Mouse (Mus musculus) spleen, postnatal 14 days (tissue): ENCODE measurements around the gene Gm20696.

Experiments
- DNase-seq, 2 experiments: peaks; one replicate each; pipeline ENCODE4 v3.0.0; 2021 to 2022; ENCODE audit warnings: low spot score in 2 of 2

The Gm20696 gene

DNA sequence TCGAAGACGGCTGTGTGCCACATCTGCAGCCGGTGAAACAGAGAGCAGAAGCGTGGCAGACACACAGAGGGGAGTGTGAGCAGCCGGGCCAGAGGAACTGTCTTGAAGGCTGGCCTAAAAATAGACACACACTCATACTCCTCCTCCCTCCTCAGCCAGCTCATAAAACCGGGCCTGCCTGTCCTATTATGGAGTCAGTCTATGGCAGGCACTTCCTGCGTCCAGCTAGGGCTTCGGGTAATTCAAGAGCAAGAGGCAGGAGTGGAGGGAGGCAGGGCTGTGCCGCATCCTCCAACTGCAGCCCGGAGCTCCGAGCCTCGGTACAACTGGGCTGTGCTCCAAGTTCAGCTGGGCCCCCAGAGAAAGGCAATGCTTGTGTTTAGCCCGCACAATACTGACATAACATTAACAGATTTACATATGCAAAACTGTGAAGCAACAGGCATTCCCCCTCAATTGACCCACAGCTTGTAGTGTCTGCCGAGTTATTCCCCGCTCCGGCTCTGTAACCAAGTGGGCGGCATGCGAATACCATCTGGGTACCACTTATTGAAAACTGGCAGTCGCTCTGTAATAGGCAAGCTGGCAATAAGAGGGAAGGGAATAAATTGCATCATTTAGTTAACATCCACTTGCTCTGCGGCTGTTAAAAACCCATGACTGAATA lies 181.2 kb downstream of the Gm20696 start:
- peak in 1 of 2 experiments; percentile 20 for DNase-seq

DNA sequence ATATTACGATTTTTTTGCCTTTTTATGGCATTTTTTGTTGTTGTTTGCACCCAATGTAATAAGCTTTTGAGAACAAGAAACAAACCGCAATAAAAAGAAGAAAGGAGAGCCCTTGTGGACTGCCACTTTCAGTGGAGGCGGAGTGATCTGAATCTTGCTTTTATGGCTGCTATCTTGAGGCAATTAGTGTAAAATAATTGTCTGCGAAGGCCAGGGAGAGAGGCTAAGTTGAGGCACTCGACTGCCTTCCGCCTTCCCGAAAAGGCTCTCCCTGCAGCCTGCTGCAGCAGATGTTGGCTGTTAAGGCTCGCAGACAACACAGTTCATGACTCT lies 181.7 kb downstream of the Gm20696 start:
- no peak for DNase-seq

DNA sequence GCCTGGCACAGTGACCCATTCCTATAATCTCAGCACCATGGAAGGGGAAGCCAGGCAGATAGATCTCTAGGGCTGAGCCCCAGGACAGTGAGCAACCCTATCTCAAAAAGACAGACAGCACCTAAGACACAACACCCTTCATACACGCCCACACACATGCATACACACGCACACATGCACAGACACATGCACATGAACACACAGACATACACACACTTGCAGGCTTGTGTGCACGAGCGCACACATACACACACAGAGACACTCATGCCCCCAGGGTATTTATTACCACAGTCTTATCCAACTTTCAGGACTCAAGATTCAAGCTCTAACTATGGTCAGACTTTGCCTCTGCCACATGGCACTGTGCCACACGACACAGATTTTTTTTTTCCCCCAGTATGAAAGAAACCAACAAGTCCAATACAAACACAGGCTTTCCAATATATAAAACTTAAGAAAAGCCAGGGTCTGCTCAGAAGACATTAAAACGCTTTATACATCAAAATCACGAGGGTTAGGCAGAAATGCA lies 182.3 kb downstream of the Gm20696 start:
- DNase-seq: no peak

DNA sequence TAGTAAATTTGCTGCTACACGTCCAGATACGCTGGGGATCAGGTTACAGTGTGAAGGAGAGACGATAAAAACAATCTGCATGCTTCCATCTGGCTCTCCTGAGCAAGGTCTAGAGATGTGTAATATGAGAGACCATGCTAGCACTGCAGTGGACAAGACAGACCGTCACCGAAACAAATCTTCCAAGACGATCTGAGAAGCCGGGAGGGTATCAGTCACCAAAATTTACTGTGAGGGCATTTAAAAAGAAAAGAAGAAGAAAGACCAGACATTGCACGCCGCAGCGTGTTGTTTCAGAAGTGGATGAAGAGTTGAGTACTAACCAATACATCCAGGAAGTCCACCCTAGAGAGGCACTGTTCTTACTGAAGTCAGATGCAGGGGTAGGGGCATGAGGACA lies 183.0 kb downstream of the Gm20696 start:
- no peak for DNase-seq

DNA sequence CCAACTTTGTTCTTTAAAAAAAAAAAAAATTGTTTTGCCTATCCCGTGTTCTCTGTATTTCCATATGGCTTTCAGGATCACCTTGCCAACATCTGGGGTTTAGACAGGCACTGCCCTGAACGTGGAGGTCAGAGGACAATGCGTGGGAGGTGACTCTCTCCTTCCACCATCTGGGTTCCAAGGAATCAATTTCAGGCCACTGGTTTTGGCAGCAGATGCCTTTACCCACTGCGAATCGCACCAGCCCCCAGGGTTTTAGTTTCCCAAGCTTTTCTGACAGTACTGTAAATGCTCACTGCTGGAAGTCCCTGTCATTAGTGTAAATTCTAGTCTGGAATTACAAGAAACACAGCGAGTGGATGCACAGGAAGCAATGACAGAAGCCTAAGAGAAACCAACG lies 185.0 kb downstream of the Gm20696 start:
- no peak for DNase-seq

DNA sequence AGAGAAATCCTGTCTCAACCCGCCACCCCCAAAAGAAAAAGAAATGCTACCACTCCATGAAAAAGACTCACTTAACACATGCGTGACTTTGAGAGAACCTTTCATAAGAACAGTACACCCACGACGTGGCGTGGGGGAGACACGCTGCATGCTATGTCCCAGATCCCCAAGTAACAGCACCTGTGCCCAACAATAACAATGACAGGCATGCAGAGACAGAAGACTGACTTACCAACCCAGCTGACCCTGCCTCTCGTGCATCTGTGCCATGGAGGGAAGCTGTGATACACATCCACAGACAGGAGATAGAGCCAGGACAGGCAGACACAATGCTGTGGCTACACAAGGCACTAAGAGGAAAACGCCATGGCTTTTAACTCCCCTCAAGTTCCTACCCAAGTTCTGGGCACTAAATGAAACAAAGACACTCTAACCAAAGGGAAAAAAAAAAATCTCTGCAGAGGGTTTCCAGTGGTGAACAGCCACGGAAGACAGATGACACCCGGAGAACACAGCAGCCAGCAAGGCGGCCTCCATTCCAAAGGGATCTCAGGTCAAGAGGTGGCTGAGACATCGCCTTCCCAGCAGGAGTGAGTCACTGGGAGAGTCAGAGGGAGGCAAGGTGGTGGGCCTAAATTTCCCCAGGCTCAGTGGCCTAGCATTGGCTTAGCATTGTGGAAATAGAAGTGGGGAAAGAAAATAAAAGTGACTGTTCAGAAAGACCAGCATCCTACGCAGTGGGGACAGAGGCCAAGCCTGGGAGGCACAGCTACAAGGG lies 187.5 kb downstream of the Gm20696 start:
- no peak for DNase-seq

DNA sequence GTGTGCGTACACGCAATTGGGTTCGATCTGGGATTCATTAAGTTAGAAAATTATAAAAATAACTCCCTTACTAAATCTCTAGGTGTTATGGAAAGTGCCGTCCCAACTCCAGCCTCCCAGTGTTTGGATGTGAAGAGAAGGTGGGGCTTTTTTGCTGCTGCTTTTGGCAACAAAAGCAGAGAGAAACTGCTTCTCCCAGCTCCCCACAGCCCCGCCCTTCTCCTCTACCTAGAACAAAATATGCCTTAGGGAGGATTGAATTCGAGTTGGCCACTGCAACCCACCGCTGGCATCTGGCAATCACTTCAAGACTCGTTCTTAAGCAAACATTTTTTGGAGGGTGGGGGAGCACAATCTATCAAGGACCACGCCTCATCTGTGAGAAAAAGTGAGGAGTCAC lies 191.6 kb downstream of the Gm20696 start:
- no peak for DNase-seq

DNA sequence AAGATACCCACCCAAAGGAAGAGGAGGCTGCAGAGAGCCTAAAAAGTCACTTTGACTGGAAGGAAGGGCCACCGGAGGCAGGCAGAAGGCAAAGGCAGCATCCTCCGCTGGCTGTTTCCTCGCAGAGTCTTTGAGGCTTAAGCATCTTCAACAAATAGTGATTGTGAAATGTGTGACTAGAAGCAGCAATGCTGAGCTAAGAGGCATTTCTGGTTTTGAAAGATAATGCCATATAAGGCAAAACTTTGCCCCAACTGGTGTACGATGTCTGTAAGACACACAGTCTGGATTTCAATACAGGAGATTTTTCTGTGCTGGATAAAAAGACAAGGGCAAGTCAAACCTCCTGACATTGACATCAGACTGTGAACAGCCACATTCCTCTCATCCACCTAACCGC lies 195.7 kb downstream of the Gm20696 start:
- no peak for DNase-seq

DNA sequence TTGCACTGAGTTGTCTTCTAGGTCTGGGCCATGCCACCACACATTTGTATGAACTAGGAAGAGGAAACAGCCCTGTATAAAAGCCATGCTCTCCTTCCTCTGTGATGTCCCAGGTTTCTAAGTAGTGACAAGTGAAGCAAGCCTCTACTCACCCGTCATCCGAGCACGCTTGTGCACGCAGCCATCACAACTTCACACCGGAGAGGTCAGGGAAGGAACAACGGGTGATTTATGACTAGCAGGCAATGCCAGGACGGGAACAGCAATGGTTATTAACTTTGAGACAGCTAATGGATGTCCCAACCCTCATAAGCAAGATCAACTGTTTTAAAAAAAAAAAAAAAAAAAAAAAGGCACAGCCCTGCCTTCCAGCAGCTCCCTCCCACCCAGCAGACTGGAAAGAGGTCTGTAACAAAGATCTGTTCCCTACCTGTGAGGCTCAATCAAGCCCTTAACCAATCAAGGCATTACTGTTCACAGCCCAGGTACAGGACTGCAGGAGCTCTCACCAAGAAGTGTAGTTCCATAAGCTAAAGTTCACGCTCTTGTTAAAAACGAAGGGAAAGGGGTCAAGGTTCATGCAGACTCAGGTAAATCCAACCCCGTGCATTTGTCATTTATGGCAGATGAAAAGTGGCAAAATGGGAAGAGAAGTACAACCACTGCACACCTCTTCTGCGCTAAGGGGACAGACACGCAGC lies 197.3 kb downstream of the Gm20696 start:
- no peak for DNase-seq

DNA sequence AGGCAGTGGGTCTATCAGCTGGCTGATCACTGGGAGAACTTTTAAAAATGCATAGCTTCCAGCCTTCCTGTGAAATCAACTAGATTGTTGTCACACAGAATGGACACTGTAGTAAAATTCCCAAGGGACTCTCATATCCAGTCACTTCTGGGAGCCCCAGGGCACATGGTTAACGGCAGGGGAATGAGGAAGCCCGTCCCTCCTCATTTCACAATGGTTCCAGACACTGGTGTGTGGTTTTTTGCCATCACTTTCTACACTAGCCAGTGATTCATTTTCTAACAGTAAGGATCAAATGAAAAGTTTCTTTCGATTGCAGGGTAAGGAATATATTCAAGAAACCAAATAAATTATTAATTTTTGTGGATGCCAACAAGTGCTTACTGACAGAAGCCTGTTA lies 198.8 kb downstream of the Gm20696 start:
- DNase-seq: no peak

DNA sequence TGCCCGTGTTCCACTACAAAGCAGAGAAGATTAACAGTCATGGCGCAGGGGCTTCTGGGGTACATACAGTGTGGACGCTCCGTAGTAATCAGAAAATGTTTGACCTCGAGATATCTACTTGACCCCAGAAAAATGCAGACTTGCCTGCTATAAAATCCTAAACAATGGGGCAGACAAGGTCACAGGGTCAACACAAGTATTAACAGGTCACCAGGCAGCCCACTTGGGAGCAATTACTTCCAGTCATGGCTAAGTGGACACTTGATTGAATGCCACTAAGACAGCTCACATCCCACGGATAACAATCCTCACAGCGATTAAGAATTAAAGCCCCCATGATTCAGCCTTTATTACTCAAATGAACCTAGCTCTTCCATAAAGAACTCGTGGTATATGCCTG lies 199.5 kb downstream of the Gm20696 start:
- no peak for DNase-seq

DNA sequence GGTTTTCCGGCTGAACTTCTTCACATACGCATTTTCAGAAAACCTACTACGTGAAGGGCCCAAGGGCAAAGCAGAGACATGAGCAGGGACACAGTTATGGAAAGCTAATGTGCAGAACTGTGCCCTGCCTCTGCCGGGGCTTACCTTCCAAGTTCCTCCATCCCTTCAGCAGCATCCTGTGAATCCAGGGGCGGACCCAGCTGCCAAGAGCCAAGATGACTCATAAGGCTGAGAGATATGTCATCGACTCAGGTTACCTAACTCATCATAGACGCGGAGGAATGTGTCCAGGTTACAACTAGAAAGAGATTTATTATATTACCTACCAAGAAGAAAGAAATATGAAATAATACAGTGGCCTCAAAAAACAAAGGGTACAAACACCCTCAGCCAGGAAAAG lies 200.2 kb downstream of the Gm20696 start:
- no peak for DNase-seq

DNA sequence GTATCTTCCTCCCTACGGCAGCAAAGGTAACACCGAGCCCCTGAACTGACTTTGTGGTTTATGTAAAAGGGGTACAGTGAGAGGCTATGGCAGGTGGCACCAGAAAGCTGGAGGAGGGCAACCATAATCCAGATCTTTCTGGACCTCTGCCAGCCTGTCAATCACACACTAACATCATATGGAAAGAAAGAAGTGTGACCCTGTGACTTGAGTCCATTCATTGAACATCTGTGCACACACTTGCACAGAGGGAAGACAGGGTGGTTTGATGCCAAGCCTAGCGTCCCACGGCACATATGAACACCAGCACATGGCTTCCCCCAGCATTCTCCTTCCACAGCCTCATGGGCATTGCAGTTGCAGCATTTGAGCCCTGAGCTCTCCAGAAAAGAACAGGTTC lies 202.1 kb downstream of the Gm20696 start:
- DNase-seq: no peak

DNA sequence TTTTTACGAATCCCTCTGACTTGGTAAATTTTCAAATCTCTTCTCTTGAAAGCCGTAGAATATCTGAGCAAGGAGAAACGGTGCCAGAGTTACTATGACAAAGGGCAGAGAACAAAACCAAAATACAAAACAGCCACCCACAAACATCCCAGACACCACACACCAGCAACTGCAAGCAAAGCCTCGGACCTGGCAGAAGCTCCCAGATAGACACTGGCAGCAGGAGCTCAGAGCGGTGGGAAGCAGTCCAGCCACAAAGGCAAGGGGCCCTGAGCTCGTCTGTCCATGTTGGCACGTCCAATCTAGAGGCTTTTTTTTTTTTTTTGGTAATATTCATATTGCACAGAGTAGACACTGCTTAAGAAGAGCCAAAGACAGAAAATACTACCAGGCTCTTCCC lies 202.7 kb downstream of the Gm20696 start:
- DNase-seq: no peak

DNA sequence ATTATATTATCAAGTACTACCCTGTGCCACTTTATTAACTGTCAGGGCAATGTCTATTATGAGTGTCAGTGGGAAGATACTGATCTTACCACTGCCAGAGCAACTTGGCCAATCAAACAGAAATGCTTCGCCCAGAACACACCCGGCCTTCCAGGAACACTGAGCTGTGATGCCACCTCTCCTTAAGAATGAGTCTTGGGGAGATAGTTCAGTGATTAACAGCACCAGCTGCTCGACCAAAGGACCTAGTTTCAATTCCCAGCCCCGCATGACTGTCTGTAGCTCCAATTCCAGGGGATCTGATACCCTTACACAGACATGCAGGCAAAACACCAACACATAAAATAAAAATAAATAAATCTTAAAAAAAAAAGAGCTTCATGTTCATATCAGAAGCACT lies 207.8 kb downstream of the Gm20696 start:
- DNase-seq: no peak

DNA sequence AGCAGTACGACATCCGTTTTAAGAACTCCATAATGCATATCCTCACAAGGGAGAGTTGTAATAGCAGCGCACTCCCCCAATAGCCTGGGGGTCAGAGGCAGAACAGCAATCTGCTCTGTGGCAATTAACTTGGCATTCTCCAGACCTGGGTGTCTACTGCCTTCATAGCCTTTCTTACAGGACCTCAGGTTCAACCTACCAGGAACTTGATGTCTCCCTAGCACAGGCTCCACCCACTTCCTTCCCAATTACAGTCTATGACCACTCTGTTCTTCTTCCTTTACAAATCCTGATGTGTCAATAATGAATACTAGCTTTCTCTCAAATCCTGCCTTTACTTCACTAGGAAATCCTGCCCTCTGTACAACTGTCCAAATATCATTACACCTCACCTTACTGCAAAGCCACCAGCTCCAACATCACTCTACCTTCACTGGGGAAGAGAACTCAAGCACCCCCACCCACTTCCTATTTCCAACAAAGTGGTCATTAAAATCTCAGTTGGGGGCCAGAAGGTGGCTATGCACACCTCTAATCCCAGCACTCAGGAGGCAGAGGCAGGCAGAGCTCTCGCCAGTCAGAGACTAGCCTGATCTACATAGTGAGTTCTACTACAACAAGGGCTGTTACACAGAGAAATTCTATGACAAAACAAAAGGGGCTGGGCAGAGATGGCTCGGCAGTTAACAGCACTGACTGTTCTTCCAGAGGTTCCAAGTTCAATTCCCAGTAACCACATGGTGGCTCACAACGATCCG lies 212.7 kb downstream of the Gm20696 start:
- no peak for DNase-seq

DNA sequence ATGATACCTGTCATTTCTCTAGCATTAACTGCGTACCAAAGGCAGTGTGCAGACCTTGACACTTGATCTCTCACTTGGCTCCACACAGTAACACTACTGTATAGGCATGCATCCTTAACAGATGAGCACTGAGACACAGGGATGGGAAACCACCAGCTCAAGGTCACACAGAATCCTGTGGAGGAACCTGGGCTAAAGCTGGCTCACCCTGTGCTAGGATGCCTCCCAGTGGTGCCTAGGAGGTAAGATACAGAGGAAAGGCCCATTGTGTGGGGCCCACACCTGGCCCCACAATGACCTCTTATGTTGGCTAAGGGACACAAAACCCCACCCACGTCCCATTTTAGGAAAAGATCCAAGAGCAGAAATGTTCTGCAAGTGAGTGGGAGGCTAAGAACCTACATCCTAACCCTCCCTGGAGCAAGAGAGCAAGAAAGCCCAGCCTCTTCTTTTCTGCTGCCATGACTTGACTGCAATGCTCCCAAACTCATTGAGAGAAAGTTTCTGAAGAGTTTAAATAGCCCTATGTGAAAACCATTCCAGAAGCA lies 213.9 kb downstream of the Gm20696 start:
- DNase-seq: peak in 1 of 2 experiments; percentile 15

DNA sequence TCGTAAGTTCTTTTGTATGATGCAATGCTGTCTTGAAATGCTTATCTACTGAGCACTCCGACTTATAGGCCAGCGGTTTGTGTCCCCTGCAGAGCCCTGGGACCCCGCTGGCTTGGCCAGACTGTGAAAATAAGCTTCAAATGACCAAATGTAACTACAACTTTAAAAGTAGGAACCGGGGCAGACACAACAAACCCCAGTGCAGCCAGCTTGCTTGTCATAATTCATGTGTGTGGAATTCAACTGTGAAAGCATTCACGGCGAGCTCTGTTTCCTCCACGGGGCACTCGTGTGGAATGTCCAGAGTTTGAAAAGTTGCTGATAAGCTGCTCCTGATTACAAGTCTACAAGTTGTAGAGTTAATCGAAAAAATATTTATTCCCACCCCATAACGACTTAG lies 215.1 kb downstream of the Gm20696 start:
- no peak for DNase-seq

DNA sequence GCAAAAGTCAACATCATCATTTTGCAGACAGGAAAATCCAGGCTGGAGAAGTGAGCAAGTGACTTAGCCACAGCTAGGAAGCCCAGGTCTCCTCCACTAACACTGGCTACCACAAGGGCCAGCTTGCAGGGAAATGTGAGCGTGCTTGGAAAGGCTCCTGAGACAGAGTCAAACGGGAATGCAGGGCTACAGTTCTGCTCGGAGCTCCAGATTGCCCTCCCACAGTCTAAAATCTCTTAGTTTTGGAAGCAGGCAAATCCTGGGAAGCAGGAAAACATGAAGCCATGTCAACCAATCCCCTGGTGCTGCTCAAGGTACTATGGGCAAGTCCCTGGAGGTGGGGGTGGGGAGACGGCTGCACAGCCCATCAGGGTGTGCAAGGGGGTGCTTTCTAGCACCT lies 219.2 kb downstream of the Gm20696 start:
- DNase-seq: no peak

DNA sequence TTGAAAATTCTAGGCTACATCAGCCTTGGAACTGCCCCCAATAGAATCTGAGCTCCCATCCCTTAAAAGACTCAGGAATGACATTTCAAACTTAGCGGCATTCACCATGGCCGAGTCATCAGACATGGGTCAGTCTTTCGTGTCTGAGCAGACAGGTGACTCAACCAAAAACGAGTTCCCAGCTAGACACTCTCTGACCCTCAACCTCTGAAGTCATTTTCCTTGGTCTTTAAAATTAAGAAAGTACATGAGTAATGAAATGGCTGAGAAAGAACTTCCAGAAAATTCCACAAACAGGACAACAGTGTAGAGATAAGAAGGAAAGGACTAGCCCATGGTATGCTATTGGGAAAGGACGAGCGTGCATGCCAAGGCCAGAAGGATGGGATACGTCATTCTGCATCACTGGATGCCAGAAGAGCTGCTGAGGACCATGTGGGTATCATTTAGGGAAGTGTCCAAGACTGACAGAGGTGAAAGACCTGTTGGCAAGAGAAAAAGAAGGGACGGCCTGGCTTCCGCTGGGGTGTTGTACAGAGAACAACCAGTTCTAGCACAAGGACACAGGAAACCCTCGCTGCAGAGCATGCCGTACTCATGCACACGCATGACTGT lies 219.7 kb downstream of the Gm20696 start:
- no peak for DNase-seq

DNA sequence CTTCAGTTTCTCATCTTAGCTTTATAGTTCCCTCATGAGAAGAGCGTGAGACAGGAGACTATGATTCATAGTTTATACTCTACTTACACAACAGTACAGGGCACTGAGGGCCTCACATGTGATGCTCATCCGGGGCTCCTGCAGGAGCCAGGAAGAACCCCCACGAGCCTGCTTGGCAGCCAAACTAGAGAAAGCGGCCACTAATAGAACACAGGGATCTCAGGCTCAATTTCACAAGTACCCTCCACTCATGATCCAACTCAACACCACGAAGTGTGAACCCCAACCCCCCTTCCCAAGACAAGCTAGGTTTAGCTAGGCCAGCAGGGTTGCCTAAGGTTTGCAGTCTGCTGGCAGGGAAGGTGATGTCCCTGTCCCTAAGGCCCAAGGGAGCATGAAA lies 223.1 kb downstream of the Gm20696 start:
- DNase-seq: no peak
